Mouse (Mus musculus) ES-Bruce4 (cell line): Measurements from ENCODE around the gene Cnnm2.

ENCODE experiments used
- CTCF ChIP-seq: IDR thresholded peaks from one replicate; pipeline ENCODE4 v1.8.1; 2011; ENCODE audit warnings: low read depth, low read length
- EP300 ChIP-seq: IDR thresholded peaks from 2 replicates; pipeline ENCODE4 v1.6.1; 2011; ENCODE audit warnings: low read depth, low read length; ENCODE audit not compliant: insufficient read depth

DNA sequence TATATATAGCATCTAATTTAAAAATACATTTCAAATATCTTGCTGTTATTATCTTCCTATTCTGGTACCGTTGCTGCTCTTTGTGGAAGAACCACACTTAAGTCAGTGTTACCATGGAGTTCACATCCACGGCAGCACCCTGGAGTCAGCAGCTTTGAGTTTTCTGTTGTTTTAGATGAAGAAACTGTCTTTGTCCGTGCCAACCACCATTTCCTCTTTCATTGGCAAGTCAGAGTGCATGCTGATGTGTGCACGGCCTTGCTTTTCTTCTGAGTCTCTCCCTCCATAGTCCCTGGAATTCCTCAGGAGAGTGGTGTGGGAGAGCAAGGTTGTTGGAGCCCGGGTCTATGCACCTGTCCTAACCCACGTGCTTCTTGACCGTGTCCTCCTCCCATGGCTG is 96.8 kb downstream of the Cnnm2 start:
- TF ChIP-seq CTCF, result no peak
- no peak for TF ChIP-seq EP300
